Mouse (Mus musculus): ENCODE measurements around the gene Mrpl54.

The Mrpl54 gene

DNA sequence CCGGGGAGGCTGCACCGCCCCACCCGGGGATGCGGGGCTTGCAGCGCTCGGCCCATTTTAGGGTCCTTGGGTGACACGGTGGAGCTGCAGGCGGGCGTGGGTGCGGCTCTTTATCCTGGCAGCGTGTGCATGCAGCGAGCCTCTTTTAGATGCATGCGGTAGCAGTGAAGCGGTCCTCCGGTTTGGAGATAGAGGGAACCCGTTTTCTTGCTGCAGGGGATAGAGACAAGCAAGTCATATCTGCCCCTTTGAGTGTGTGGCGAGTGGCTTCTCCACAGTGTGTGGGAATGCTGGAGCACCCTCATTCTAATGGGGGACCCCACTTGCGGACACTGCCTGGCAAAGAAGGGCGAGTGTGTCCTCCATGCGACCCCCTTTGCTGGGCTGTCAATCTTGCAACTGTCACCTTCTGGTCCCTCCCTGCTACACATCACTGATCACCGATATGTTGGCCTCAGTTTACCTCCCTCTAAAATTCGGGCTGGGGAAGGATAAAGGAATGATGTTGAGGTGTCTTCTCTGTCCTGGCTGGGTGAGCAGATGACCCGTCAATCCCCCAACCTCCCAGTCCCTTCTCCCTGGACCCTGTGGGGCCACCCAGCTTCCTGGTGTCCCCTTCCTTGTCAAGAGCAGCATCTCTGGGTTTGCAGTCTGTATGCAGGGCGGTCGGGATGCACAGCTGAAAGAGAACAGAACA, 26.7 kb upstream of the Mrpl54 start:
- DNase-seq, result no peak

DNA sequence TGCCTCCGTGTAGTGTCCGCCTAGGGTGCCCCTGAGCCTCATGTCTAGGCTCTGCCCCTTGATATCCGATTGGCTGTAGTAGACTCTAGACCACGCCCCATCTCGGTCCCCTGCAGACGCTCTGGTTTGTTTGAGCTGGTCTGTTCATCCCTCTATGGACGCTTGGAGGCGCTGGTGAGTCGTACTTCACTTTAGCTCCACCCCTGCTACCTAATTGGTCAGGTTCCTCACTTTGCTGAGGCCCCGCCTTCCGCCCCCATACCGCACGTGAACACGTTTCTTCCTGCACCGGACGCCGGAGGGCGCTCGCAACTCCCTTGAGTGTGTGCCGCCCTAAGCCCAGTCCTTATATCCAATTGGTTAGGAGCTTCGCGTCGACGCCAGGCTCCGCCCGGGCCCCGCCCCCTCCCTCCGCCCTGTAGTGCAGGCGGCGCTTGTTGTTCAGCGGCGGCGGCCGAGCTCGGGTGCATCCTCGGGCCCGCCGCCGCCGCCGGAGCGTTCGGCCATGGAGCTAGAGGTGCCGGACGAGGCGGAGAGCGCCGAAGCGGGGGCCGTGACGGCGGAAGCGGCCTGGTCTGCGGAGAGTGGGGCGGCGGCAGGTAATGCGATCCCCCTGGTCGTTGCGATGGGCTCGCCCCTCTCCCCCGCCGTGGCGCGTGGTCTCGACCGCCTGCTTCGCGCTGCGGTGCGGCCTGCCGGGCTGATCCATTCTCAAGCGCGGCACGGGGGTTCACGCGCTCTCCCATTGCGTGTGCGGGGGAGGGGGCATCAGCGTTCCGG, 26.0 kb upstream of the Mrpl54 start, which contains the start of gene Pip5k1c:
Pip5k1c (plus strand) TSS at position 410 of the 780 bp plus-strand sequence.
- DNase-seq, result peak; percentile 99 to 100

DNA sequence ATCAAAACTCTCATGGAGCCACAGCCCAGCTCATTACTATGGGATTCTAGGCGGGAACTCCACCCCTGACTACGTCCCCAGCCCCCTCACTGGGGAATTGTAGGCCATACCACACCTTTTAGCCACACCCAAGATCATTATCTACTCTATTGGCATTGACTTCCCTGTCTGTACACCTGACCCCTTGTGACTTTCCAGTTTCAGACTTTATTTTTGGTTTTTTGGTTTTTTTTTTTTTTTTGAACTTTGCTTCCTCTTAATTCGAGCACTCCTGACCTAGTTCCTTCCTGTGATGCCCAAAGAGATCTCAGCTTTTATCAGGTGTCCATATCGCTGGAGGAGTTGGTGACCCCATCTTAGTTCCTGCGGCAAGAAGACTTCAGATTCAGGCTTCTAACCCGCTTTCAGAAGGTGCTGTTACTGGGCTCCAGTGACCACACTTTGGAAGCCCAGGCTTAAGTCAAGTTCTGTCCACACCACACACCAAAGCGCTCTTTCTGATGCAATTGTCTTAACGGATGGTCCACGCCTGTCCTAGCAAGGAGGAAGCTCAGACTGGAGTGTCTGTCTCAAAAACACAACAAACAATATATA, 24.9 kb upstream of the Mrpl54 start, which contains the start of gene Tjp3:
Tjp3 (minus strand) TSS at position 71 of the 594 bp plus-strand sequence.
- no peak for DNase-seq

DNA sequence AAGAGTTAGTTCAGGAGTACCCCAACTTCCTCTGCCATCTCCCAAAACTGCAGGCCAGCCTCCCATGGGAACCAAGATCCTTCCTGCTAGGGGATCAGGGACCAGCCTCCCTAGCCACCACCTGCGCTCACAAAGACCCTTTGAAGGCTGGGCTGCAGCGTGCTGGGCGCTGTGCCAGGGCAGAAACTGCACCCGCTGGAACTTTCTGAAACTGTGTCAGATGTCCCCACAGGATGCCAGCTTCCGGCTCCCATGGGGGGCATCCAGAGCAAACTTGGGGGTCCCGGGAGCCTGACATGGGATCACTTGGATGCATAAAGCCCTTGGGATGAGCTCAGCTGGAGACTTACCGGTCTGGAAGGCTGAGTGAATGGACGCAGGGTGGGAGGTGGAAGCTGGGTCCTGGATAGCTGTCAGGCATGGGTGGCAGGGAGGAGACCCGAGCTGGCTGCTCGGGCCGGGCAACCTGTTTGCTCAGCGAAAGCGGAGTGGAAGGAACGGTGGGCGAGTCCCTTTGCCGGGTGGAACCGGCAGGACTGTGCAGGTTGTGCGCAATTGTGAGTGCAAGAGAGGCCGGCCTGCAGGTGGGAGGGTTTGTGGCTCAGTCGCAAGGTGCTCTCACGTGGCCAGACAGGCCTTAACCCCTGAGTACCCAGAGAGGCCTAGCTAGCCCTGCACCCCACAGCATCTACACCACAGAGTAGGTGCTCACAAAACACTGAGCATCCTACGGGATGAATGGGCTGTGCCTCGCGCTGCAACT, 24.1 kb upstream of the Mrpl54 start:
- no peak for DNase-seq

DNA sequence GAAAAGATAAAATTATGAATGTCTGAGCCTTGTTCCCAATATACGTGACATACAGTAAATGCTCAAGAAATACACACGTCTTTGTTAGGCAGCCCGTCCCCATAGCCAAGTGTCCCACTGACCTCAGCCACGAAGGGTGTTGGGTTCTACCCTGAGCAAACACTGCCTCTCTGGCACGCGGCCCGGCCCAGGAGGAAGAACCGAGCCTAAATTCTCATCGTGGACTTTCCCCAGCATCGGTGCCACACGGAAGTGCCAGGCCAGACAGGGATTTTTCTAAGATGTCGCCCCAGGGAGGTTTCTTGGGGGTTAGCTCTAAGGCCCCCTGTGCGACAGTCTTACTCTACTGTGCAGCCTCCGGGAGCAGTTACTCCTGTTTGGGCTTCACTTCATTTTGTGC, 23.1 kb upstream of the Mrpl54 start:
- DNase-seq, result no peak

DNA sequence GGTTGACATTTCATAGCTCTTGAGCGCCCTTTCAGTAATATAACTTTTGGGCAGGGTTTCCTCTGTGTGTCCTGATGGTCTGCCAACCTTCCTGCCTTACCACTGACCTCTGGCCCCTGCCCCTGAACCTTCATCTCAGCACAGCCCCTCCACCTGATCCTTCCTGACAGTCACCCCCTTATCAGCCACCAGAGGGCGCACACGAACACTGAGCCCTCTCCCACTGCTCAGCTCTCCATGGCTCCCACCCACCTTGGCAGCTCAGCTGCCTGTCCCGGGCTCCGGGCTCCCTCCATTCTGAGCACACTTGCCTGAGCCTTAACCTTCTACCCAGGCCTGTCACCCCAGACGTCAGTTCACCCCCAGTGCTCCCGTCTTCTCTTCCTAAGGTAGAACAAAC, 22.5 kb upstream of the Mrpl54 start:
- DNase-seq, result peak; percentile 78 to 80

DNA sequence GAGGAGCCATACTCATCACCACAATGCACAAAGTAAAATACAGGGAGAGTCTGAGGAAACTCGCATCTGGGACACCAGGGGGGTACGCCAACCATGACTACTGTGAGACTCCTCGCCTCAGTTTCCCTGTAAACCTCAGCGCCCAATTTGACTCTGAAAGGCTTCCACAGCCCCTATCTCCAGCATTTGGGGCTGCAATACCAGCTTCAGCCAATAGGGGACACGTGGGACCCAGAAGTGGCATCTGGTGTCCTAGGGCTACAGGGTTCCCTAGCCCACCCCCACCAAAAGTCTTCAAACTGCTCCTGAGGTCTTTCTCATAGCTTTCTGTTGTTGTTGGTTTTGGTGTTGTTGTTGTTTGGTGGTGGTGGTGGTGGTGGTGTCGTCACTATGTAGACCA, 21.9 kb upstream of the Mrpl54 start:
- peak; percentile 57 to 69 for DNase-seq

DNA sequence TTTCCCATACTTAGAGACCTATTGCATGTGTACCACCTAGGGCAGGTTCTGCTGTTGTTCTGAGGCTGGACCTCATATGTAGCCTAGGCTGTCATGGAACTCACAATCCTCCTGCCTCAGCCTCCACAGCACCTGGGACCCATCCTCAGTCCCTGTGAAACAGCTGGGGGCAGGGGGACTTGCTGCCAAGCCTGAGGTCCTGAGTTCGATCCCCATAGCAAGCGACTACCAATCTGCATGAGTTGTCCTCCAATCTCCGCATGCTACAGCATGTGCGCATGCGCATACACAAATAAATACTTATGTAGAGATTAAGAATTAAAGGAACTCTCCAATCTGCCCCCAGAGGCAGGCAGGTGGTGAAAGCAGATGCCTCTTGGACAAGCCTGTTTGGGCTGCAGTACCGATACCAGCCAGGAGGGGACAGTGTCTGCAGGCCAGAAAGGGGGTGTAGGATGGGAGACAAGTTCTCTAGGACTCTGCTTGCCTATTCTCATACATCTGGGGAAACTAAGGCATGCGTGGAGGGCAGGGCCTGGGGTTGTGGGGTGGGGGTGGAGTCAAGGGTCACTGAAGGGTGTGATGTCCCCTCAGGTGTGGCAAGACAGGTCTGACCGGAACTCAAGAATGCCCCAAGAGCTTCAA, 20.9 kb upstream of the Mrpl54 start:
- DNase-seq, result peak; percentile 60 to 62

DNA sequence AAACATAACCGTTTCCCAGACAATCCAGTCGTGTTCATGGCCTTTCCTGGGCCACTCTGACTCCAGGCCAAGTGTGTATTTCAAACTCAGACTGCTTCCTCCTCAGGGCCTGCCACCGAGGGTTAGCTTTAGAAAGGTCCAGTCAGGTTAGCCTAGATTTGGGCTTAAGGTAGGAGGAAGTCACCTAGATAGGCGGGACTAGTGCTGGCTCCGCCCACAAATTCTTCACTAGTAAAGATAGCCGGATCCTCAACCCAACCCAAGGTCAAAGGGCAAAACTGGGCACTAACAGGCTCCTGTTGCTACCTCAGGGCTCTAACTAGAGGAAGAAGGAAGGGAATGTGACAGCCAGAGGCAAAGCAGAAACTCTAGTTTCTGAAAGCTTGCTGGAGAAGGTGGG, 19.9 kb upstream of the Mrpl54 start:
- DNase-seq, result no peak

DNA sequence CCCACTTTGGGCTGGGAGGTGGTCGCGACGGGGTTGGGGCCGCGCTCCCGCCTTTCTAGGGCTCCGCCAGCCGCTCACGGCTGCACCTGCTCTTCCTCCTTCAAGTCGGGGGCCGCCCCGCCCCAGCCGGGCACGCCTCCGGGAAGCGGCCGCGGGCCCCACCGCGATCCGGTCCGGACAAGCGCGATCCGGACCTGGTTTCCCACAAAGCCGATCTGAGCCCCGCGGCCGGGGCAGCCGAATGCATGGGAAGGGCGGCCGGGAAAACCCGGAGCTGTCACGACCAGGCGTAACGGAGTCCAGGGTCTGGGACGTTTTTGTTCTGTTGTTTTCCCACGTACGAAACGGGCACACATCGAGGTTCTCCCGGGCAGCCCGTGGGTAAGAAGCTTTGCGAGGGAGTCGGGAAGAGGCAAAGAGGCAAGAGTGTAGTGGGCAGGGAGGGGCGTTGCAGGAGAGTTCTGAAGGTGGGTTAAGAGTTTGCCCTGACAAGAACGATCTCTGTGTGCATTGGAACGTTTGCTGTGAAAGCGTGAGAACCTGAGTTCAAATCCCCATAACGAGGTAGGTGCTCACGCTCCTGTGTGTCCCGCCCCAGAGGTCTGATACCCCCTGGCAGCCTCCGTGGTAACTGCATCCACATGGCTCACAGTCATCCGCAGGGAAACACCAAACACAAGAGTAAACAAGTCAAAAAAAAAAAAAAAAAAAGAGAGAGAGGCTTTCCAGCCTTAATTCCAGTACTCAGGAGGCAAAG, 19.1 kb upstream of the Mrpl54 start:
- peak; percentile 88 to 92 for DNase-seq

DNA sequence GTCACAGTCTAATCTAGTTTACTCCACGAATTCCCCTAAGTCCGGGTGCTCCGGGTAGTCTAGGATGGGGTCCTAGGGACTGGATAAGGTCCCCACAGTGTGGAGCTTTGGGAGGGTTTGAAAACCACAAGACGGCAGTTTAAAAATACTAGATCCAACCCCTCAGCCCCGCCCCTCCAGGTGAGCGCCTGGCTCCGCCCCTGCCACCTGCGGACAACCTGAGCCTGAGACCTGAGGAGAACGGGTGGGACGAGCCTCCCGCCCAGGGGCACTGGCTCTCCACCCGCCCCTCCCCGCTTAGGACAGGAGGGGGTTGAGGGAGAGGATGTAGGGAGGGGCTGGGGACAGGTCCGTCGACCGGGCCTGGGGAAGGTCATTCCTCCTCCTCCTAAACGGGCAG, 18.0 kb upstream of the Mrpl54 start:
- DNase-seq, result no peak

DNA sequence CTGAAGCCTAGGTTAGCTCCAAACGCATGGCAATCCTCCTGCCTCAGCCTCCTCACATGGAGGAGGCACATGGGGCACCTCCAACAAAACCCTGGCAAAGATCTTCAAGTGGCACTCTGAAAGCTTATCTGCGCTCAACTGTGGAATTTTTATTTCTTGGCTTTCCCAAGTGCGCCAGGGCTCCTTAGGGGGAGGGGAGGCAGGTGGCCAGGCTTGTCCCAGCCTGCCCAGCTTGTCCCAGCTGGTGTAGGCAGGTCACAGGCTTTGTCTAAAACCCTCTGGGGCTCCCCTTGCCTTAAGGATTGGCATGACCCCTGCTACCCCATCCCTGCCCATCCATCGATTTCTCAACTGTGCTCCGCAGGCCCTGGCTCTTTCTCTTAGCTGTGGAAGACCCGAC, 17.5 kb upstream of the Mrpl54 start:
- no peak for DNase-seq

DNA sequence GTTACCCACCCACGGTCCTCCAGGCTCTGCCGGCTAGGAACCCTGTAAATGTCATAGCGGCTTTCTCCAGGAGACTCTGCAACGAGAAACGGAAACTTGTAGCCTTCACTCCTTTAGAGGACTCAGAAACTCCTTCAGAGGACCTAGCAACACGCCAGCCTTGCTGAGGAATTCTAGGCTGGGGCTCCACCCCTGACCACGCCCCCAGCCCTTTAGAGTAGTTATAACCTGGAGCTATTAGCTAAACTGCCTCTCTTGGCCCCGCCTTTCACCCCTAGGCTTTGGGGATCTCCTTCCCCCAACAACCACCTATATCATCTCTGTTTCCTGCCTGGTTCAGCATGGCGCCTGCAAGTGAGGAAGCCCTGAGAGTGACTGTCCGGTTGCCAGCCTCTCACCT, 12.8 kb upstream of the Mrpl54 start:
- no peak for DNase-seq

DNA sequence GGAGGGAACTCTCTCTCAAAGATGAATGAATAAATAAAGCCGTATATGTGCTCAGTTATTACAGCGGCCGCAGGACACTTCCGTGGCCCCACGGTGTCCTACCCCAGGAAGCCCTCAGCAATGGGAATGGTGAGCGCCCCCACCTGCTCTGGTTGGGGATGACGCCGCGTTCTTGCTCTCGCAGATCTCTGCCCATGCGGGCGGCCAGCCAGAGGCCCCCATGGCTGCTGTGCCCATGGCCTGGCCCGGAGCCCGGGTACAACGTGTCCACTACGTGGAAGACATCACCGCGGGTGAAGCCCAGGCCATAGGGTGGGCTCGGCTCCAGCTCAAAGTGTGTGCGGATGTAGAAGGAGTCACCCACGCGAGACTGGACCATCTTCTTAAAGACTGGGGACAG, 10.9 kb upstream of the Mrpl54 start:
- peak in 1 of 2 experiments; percentile 47 for DNase-seq

DNA sequence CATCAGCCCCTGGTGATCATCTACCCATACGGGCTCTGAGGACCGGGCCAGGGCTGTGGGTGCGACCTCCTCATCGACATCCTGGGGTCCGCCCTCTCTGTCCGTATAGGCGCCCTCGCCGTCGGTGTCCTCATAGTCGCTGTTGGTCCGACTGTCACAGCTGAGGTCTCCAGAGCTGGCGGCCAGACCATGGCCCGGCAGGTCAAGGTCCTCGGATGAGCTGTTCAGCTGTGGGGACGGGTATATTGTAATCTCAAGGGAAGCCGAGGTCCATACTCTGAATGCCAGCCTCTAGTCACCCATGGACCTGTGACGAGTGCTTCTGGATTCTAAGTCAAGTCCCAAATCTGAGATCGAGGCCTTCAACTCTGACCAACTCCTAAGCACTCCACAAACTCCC, 7.1 kb upstream of the Mrpl54 start:
- DNase-seq, result no peak

DNA sequence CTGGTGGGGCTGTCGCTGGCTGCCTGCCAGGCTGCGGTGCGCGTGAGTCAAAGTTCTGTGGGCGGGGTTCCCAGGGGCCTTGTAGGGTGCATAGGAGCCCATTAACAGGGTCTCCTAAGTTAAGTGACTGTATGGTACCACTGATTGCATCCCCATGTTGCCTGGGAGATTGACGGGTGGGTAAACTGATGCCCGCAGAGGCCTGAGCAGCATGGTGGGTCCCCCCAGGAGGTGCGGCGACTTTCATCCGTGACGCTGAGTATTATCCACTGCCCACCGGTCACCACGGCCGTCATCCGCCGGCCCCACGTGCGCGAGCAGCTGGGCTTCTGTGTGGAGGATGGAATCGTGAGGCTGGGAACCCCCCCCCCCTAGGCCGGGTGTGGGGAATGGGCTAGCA, 5.6 kb upstream of the Mrpl54 start:
- DNase-seq, result no peak

DNA sequence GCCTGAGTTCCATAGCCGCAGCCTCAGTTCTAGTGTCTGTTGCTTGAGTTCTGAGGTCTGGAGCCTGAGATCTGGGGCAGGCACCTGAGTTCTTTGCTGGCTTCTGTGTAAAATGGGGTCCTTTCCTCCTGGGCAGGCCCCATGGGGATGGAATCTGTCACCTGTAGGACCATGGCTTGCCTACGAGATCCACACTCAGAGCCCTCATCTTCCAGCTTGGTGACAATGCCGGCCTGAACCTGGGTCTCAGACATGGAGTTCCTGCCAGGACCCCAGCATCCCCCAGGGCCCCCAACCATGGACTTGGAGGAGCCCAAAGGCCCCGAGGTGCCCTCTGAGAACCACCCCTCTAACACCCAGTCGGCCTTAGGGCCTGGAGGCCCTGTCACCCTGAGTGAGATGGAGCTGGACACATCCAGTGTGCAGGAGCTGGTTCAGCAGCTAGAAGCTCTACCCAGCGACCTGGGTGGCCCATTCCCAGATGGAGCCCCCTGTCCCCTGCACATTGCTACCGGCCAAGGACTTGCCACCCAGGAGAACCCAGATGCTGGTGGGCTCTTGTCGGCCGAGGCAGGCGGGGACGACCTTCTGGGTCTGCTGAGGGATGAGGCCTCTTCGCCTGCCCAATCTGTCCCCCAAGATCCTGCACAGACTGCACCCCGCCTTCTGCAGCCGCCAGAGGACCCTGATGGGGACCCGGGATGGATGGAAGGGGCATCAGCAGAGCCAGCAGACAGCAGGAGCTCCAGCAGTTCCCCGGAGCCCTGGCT, 2.1 kb upstream of the Mrpl54 start:
- no peak for DNase-seq

DNA sequence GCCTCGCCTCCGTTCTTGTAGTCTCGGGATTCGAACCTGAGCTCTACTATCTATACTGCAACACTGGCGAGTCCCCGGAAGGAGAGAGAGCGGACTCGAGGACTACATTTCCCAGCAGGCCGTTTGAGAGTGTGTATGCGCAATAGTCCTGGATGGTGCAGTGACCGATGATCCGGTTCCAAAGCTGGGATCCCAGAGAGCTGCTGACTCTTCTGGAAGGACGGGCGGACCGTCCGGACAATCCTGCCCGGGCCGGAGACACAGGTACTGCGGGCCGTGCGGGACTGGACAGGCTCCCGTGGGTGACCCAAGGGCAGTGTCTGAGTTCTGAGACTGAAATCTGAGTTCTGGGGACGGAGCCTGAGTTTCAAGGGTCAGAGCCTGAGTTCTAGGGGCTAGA, 1.3 kb upstream of the Mrpl54 start:
- DNase-seq, result peak; percentile 85 to 93

DNA sequence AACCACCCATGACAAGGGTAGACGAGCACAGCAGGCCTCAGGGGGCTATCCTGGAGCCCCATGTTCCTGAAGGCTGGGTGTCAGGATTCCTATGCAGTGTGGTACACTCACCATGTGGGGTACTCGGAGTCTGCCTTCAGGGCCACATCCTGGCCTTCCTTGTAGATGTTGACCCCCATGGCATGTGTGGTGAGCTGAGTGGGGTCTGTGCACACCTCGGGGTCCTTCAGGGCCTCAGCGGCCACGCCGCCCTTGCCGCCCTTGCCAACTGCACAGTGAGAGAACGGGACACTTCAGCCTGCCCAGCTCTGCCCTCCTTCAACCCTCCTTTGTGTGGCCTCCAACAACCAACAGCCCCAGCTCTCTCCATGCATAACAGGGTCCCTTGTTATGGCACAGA, 1.2 kb downstream of the Mrpl54 start:
- DNase-seq, result no peak

DNA sequence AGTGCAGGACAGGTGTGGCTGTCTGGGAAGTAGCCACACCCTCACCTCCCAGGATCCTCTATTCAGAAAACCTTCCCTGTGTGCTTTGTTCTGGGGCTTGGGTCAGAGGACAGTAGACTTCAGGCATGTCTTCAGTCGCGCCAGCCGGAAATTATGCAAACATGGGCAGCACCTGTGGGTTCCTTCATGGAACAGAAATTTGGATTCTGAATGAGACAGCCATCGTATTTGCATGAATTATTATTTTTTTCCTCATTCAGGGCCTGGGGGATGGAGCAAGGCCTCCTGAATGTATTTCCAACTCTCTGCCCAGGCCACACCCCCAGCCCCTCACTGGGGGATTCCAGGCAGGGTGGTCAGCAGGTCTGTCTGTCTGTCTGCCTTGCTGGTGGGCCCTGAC, 5.7 kb downstream of the Mrpl54 start:
- no peak for DNase-seq

DNA sequence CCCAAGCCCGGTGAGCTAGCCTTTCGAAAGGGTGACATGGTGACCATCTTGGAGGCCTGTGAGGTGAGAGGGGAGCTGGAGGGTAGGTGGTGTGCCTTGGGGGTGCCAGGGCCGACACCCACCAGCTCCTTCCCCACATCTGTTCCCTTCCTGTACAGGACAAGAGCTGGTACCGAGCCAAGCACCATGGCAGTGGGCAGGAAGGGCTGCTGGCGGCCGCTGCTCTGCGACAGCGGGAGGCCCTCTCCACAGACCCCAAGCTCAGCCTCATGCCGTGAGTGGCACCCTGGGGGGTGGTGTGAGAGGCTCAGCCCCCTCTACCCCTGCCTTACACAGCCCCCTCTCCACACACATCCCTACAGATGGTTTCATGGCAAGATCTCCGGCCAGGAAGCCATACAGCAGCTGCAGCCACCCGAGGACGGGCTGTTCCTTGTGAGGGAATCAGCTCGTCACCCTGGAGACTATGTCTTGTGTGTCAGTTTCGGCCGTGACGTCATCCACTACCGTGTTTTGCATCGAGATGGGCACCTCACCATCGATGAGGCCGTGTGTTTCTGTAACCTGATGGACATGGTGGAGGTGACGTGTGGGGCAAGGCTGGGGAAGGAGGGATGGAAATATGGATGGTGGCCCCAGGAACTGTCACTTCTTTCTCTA, 7.4 kb downstream of the Mrpl54 start:
- no peak for DNase-seq
